Mouse (Mus musculus) thymus, adult 2 months (tissue): ENCODE results near the gene Kmt2d.

Source experiments
- CTCF ChIP-seq: fragments of 200-500 bp; IDR thresholded peaks from 2 replicates; pipeline ENCODE4 v1.5.1; 2012; ENCODE audit warnings: mild to moderate bottlenecking, control low read depth, low read length, moderate library complexity, borderline replicate concordance; ENCODE audit not compliant: control insufficient read depth, poor library complexity, insufficient read depth; ENCODE audit errors: extremely low read depth
- POLR2A ChIP-seq: fragments of 200-500 bp; IDR thresholded peaks from 2 replicates; pipeline ENCODE4 v1.6.1; 2012; ENCODE audit warnings: mild to moderate bottlenecking, low read length, control low read depth, moderate library complexity; ENCODE audit not compliant: control insufficient read depth, poor library complexity, insufficient read depth; ENCODE audit errors: extremely low read depth

DNA sequence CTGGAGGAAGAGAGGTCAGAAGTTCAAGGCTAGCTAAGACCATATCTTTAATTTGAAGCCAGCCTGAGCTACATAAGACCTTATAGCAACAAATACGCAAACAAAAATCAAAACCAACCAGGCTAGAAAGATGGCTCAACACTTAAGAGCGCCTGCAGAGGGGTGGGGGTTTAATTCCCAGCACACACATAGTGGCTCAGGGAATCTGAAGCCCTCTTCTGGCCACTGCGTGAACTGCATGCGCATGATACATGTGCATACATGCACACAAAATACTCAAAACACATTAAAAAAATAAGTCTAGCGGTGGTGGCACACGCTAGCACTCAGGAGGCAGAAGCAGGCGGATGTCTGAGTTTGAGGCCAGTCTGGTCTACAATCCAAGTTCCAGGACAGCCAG lies 85.3 kb downstream of the Kmt2d start:
- TF ChIP-seq CTCF (peak; percentile 28; the same call in 1 of the 2 replicates), POLR2A (no peak)
